ENCODE assay signal across 14 mouse cellular contexts in the genomic region with DNA sequence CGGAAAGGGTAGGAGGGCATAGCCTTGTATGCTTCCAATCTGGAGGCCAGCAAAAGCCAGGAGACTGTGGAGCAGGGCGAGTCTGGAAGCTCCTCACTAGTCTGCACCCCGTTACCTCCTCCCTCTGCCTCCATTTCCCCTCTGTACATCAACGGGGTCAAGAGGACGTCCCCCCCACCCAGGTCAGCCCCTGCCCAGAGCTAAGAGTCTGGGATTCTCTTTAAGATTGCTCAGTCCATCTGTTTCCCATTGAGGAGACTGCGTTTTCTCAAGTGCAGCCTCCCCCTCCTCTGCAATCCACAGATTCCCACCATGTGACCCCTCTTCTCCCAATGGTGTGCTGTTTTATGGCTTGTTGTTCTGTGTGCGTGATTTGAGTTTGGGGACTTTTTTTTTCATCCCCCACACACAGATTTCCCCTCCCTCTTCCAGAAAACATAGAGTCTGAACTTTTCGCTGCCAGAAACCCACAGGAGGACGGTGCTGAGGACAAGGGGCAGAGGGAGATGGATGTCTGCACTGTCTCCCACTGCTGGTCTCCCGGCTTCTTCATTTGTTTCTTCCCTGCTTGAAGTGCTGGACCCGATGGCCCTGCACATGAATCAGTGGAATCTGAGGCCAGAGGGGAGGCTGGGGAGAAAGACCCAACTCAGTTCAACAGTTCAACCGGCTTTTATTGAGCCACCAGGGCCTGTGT.
DNase-seq lines count a peak whose midpoint lies in the region; ATAC-seq and TF ChIP-seq lines count a peak whose summit lies in the region.
"Had no signal": no experiment of that assay in that cellular context is flagged by ENCODE, and none has a peak within 500 bp of the region (broad histone marks: within the 10 kb centered on the region; RNA-seq: fewer than 3 reads in every experiment).

No protein-coding gene starts in this region.

- peaks cover 2% of the 10 kb centered on the region; the same call in 1 of the 2 replicates for H3K4me1 ChIP-seq in hindbrain, embryonic 11.5 days (replicated peaks; ENCODE audit: control insufficient read depth, insufficient read depth, low read length)
- H3K4me1 ChIP-seq in hindbrain, postnatal 0 days (ENCODE audit: insufficient read depth, low read length) = 0 out of 2 replicates have a peak, but pooled peaks cover 8% of the 10 kb centered on the region
- peaks cover 48% of the 10 kb centered on the region for H3K4me1 ChIP-seq in embryonic facial prominence, embryonic 10.5 days
- H3K4me1 ChIP-seq in intestine, embryonic 16.5 days (ENCODE audit: control insufficient read depth, insufficient read depth, low read length) = no peaks in the 10 kb centered on the region
- H3K4me1 ChIP-seq in neural tube, embryonic 13.5 days (replicated peaks) = peaks cover 23% of the 10 kb centered on the region

- no peak overlapping the region for H3K27ac ChIP-seq in hindbrain, embryonic 11.5 days (ENCODE audit: low read depth, low read length)
- H3K27ac ChIP-seq in hindbrain, postnatal 0 days = no peak overlapping the region
- H3K27ac ChIP-seq in embryonic facial prominence, embryonic 10.5 days (replicated peaks) = peak overlapping the region; percentile 91
- H3K27ac ChIP-seq in intestine, embryonic 16.5 days (ENCODE audit: low read length) = no peak overlapping the region
- H3K27ac ChIP-seq in neural tube, embryonic 13.5 days (replicated peaks) = no peak overlapping the region
- H3K27ac ChIP-seq: gastrocnemius, adult 2 months; left cerebral cortex, adult 2 months had no signal

- DNase-seq in hindbrain, embryonic 11.5 days (ENCODE audit: low spot score) = peak; percentile 25
- DNase-seq in hindbrain, postnatal 0 days (ENCODE audit: low spot score) = no peak
- peak; percentile 69 for DNase-seq in embryonic facial prominence, embryonic 10.5 days (ENCODE audit: low spot score)
- DNase-seq in left cerebral cortex, adult 8-10 months (ENCODE audit: low spot score in 2 of 2) = no peak
- no peak for DNase-seq in gastrocnemius, adult 18-20 months (ENCODE audit: low spot score)
- no peak for DNase-seq in kidney, postnatal 25 days
- DNase-seq: cerebellum, adult 18-20 months; kidney, postnatal 36 days; lung, embryonic 14.5 days; right cerebral cortex, postnatal 4 days had no signal

- no peaks in the 10 kb centered on the region for H3K27me3 ChIP-seq in hindbrain, embryonic 11.5 days (ENCODE audit: control insufficient read depth, insufficient read depth, low read length)
- no peaks in the 10 kb centered on the region for H3K27me3 ChIP-seq in hindbrain, postnatal 0 days (ENCODE audit: insufficient read depth, low read length)
- H3K27me3 ChIP-seq in embryonic facial prominence, embryonic 10.5 days (replicated peaks; ENCODE audit: low read depth, poor library complexity, severe bottlenecking) = peaks cover 11% of the 10 kb centered on the region; the same call in 1 of the 2 replicates
- H3K27me3 ChIP-seq in intestine, embryonic 16.5 days (replicated peaks; ENCODE audit: control insufficient read depth, insufficient read depth, low read length) = no peaks in the 10 kb centered on the region
- H3K27me3 ChIP-seq in neural tube, embryonic 13.5 days = peaks cover 24% of the 10 kb centered on the region

- no peaks in the 10 kb centered on the region for H3K36me3 ChIP-seq in hindbrain, embryonic 11.5 days (ENCODE audit: control insufficient read depth, insufficient read depth, low read length)
- no peaks in the 10 kb centered on the region for H3K36me3 ChIP-seq in hindbrain, postnatal 0 days (ENCODE audit: insufficient read depth, low read length)
- no peaks in the 10 kb centered on the region for H3K36me3 ChIP-seq in embryonic facial prominence, embryonic 10.5 days (replicated peaks)
- no peaks in the 10 kb centered on the region for H3K36me3 ChIP-seq in intestine, embryonic 16.5 days (ENCODE audit: control insufficient read depth, insufficient read depth, low read length)
- no peaks in the 10 kb centered on the region for H3K36me3 ChIP-seq in neural tube, embryonic 13.5 days

- H3K4me2 ChIP-seq in hindbrain, embryonic 11.5 days (replicated peaks; ENCODE audit: low read depth, low read length) = no peak overlapping the region
- H3K4me2 ChIP-seq in hindbrain, postnatal 0 days (ENCODE audit: low read depth, low read length) = no peak overlapping the region
- H3K4me2 ChIP-seq in intestine, embryonic 16.5 days (ENCODE audit: low read depth, low read length) = no peak overlapping the region
- H3K4me2 ChIP-seq in neural tube, embryonic 13.5 days = 0 out of 2 replicates have a peak overlapping the region, but pooled peaks have one; percentile 4
- H3K4me2 ChIP-seq: lung, embryonic 14.5 days had no signal

- TF ChIP-seq CTCF in hindbrain, postnatal 0 days (IDR thresholded peaks at IDR 0.05; ENCODE audit: low read depth) = no peak

- no peak for ATAC-seq in hindbrain, embryonic 11.5 days (ENCODE audit: low FRiP score)
- no peak for ATAC-seq in hindbrain, postnatal 0 days
- peak; percentile 42 for ATAC-seq in intestine, embryonic 16.5 days
- ATAC-seq in neural tube, embryonic 13.5 days (ENCODE audit: low read depth) = peak; percentile 43; the same call in 1 of the 2 replicates

- H3K9me3 ChIP-seq in hindbrain, embryonic 11.5 days (ENCODE audit: control insufficient read depth, low read length) = no peaks in the 10 kb centered on the region
- H3K9me3 ChIP-seq in hindbrain, postnatal 0 days (ENCODE audit: low read length) = no peaks in the 10 kb centered on the region
- no peaks in the 10 kb centered on the region for H3K9me3 ChIP-seq in embryonic facial prominence, embryonic 10.5 days
- no peaks in the 10 kb centered on the region for H3K9me3 ChIP-seq in intestine, embryonic 16.5 days (ENCODE audit: control insufficient read depth, low read length)
- H3K9me3 ChIP-seq in neural tube, embryonic 13.5 days = no peaks in the 10 kb centered on the region

- H3K9ac ChIP-seq in hindbrain, embryonic 11.5 days (ENCODE audit: low read depth, low read length) = no peak overlapping the region
- no peak overlapping the region for H3K9ac ChIP-seq in hindbrain, postnatal 0 days (replicated peaks; ENCODE audit: low read length)
- H3K9ac ChIP-seq in intestine, embryonic 16.5 days (ENCODE audit: low read depth, low read length) = no peak overlapping the region
- H3K9ac ChIP-seq in neural tube, embryonic 13.5 days = 0 out of 2 replicates have a peak overlapping the region, but pooled peaks have one; percentile 12
- H3K9ac ChIP-seq: lung, embryonic 14.5 days had no signal

- 38% methylated on average over 12 of the region's 12 CpGs for WGBS in hindbrain, embryonic 11.5 days
- 46% methylated on average over 12 of the region's 12 CpGs for WGBS in hindbrain, postnatal 0 days
- WGBS in embryonic facial prominence, embryonic 10.5 days = 34% methylated on average over 12 of the region's 12 CpGs
- WGBS in intestine, embryonic 16.5 days = 49% methylated on average over 12 of the region's 12 CpGs
- 33% methylated on average over 12 of the region's 12 CpGs for WGBS in neural tube, embryonic 13.5 days

- no peak overlapping the region for H3K4me3 ChIP-seq in hindbrain, embryonic 11.5 days (ENCODE audit: low read depth, low read length)
- H3K4me3 ChIP-seq in hindbrain, postnatal 0 days (ENCODE audit: low read length) = no peak overlapping the region
- H3K4me3 ChIP-seq in embryonic facial prominence, embryonic 10.5 days = peak overlapping the region; percentile 35
- H3K4me3 ChIP-seq in intestine, embryonic 16.5 days (ENCODE audit: low read length) = no peak overlapping the region
- H3K4me3 ChIP-seq in neural tube, embryonic 13.5 days = no peak overlapping the region
- H3K4me3 ChIP-seq: gastrocnemius, adult 2 months; left cerebral cortex, adult 2 months had no signal

Comparison
In these comparisons a context has a peak if more than half of its experiments do, and no peak if none do; other contexts are left out.
1. DNase-seq: peak in hindbrain, embryonic 11.5 days (single experiment) and embryonic facial prominence, embryonic 10.5 days (single experiment); none in hindbrain, postnatal 0 days (single experiment), left cerebral cortex, adult 8-10 months (0 of 2), gastrocnemius, adult 18-20 months (single experiment) and kidney, postnatal 25 days (0 of 2).
2. ATAC-seq: peak in intestine, embryonic 16.5 days (single experiment) and neural tube, embryonic 13.5 days (single experiment); none in hindbrain, embryonic 11.5 days (single experiment) and hindbrain, postnatal 0 days (single experiment).